Mouse (Mus musculus): ENCODE results near the gene Stk11ip. TPM values are rescaled to one million over a fixed set of nuclear protein-coding genes. Genes with fewer than 3 reads are reported as not detected.

Gene Stk11ip
- total and polyA plus RNA-seq, 2 experiments from 2014 or later = 16.9 to 32.7 TPM

DNA sequence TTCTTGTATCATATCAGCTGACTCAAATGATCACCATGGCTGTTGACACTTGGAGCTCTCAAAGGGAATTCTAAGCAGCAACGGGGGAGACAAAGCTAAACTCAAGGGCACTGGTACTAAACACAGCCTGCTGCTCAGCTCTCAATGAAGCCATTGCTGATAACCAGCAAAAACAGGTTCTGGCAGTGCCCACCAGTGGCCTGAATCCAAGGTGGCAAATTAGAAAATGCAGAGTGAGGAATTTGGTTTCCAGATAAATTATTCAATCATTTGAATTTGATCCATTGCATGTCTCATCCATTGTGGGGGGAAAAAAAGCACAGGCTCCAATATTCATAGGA lies 40.5 kb downstream of the Stk11ip start:
- peak overlapping the region; percentile 32; the same call in 1 of the 2 replicates for H3K27ac ChIP-seq (ENCODE audit: low read depth, low read length)

DNA sequence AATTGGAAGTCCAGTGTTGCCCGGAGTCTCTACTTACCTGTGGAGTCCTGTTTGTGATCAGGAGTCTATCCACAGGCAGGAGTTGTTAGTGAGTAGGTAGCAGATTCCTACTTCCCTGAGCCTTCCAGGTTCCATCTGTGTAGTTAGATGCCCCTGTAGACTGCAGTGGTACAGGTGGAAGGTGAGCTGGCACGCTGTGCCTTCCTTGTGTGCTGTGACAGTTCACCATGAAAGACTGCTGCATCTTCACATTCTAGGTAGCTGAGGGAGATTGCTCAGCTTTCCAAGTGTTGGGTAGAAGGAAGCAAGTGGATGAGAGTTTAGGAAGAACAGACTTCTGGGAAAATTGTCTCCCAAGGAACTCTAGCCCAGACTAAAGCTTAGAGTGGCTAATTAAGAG lies 42.8 kb downstream of the Stk11ip start:
- no peak for TF ChIP-seq CTCF (IDR thresholded peaks at IDR 0.05)
- H3K4me1 ChIP-seq (ENCODE audit: insufficient read depth, low read length) = peaks cover 5% of the 10 kb centered on the region
- no peak for DNase-seq (ENCODE audit: low spot score)
- no peak overlapping the region for H3K27ac ChIP-seq (ENCODE audit: low read depth, low read length)
- no peak overlapping the region for H3K4me2 ChIP-seq (ENCODE audit: low read depth, low read length, poor library complexity, severe bottlenecking)
- H3K4me3 ChIP-seq (ENCODE audit: low read depth, low read length) = no peak overlapping the region
- no peak for ATAC-seq (ENCODE audit: low FRiP score)
- no peaks in the 10 kb centered on the region for H3K9me3 ChIP-seq (ENCODE audit: low read length)
- no peaks in the 10 kb centered on the region for H3K27me3 ChIP-seq (ENCODE audit: insufficient read depth, low read length)
- H3K36me3 ChIP-seq (ENCODE audit: insufficient read depth, low read length) = no peaks in the 10 kb centered on the region
- no peak overlapping the region for H3K9ac ChIP-seq (replicated peaks; ENCODE audit: low read length, poor library complexity, severe bottlenecking)
- 91% methylated on average over 2 of the region's 2 CpGs for WGBS

More for the DNA sequence above, 40.5 kb downstream of the Stk11ip start:
- no peaks in the 10 kb centered on the region for H3K9me3 ChIP-seq (ENCODE audit: low read length)
- H3K27me3 ChIP-seq (ENCODE audit: insufficient read depth, low read length) = no peaks in the 10 kb centered on the region
- no peak for DNase-seq (ENCODE audit: low spot score)
- H3K9ac ChIP-seq (replicated peaks; ENCODE audit: low read length, poor library complexity, severe bottlenecking) = no peak overlapping the region
- 47% methylated on average over 1 of the region's 1 CpGs for WGBS
- peaks cover 6% of the 10 kb centered on the region for H3K4me1 ChIP-seq (ENCODE audit: insufficient read depth, low read length)
- peaks cover 9% of the 10 kb centered on the region for H3K36me3 ChIP-seq (ENCODE audit: insufficient read depth, low read length)
- ATAC-seq (ENCODE audit: low FRiP score) = no peak
- no peak overlapping the region for H3K4me2 ChIP-seq (ENCODE audit: low read depth, low read length, poor library complexity, severe bottlenecking)
- H3K4me3 ChIP-seq (ENCODE audit: low read depth, low read length) = no peak overlapping the region
- no peak; the same call in 1 of the 2 replicates for TF ChIP-seq CTCF (IDR thresholded peaks at IDR 0.05)

- peaks cover 3% of the 10 kb centered on the region; the same call in 1 of the 2 replicates for H3K4me1 ChIP-seq (ENCODE audit: insufficient read depth, low read length)
- no peaks in the 10 kb centered on the region for H3K27me3 ChIP-seq (ENCODE audit: insufficient read depth, low read length)
- TF ChIP-seq CTCF (IDR thresholded peaks at IDR 0.05) = peak; percentile 10; the same call in 1 of the 2 replicates
- DNase-seq (ENCODE audit: low spot score) (no peak), ATAC-seq (ENCODE audit: low FRiP score) (no peak)
- no peak overlapping the region for H3K4me2 ChIP-seq (ENCODE audit: low read depth, low read length, poor library complexity, severe bottlenecking)
- WGBS = 61% methylated on average over 5 of the region's 5 CpGs
- no peaks in the 10 kb centered on the region for H3K36me3 ChIP-seq (ENCODE audit: insufficient read depth, low read length)
- H3K9me3 ChIP-seq (ENCODE audit: low read length) = no peaks in the 10 kb centered on the region
- H3K27ac ChIP-seq (ENCODE audit: low read depth, low read length) = no peak overlapping the region
- no peak overlapping the region for H3K4me3 ChIP-seq (ENCODE audit: low read depth, low read length)
- H3K9ac ChIP-seq (replicated peaks; ENCODE audit: low read length, poor library complexity, severe bottlenecking) = no peak overlapping the region
These were observed 43.6 kb downstream of the Stk11ip start for GRCm38 (mm10) chr1:75564916-75565315.

GRCm38 (mm10) chr1:75565616-75566015 lies 44.3 kb downstream of the Stk11ip start:
- peaks cover 3% of the 10 kb centered on the region; the same call in 1 of the 2 replicates for H3K4me1 ChIP-seq (ENCODE audit: insufficient read depth, low read length)
- peak overlapping the region; percentile 14; the same call in 1 of the 2 replicates for H3K27ac ChIP-seq (ENCODE audit: low read depth, low read length)
- no peak for TF ChIP-seq CTCF (IDR thresholded peaks at IDR 0.05)
- no peaks in the 10 kb centered on the region for H3K36me3 ChIP-seq (ENCODE audit: insufficient read depth, low read length)
- no peak overlapping the region for H3K4me3 ChIP-seq (ENCODE audit: low read depth, low read length)
- no peaks in the 10 kb centered on the region for H3K27me3 ChIP-seq (ENCODE audit: insufficient read depth, low read length)
- ATAC-seq (ENCODE audit: low FRiP score) (no peak), DNase-seq (ENCODE audit: low spot score) (no peak)
- H3K9me3 ChIP-seq (ENCODE audit: low read length) = no peaks in the 10 kb centered on the region
- H3K4me2 ChIP-seq (ENCODE audit: low read depth, low read length, poor library complexity, severe bottlenecking) = no peak overlapping the region
- H3K9ac ChIP-seq (replicated peaks; ENCODE audit: low read length, poor library complexity, severe bottlenecking) = no peak overlapping the region
- 55% methylated on average over 9 of the region's 9 CpGs for WGBS

DNA sequence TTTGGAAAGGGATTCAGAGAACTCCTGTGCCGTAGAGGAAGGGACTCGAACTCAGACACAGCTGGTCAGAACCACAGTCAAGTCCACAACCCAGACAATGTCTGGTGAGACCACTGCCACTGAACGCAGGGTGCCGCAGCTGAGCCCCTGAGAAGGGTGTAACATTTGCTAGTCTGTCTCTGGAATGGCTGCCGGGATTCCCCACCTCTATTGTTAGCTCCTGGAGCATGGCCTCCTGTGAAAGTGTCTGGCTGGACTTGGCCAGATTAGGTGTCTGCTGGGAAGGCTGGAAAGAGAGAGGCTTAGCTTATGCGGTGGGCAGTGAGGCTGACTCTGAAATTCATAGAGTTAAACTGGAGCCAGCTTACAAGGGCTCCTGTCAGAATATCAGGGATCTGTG lies 49.1 kb downstream of the Stk11ip start:
- no peak for TF ChIP-seq CTCF (IDR thresholded peaks at IDR 0.05)
- H3K4me2 ChIP-seq (ENCODE audit: low read depth, low read length, poor library complexity, severe bottlenecking) = no peak overlapping the region

DNA sequence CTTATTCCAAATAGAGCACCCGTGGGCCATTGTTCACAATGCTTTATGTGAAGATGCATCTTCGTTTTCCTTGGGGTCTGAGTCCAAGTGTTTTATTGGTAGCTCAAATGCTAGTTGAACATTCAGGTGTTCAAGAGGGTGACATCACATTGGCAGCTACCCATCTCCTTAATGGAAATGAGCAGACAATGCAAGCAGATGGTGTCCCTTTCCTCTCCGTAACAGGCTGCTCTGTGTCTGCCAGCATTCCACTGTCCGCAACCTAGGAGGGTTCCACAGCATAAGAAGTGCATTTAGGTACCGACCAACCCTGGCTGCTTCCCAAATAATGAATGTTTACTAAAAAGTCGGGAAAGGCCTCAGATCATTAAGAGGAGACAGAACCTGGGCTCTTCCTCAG lies 51.4 kb downstream of the Stk11ip start:
- no peak for ATAC-seq (ENCODE audit: low FRiP score)
- H3K36me3 ChIP-seq (ENCODE audit: insufficient read depth, low read length) = no peaks in the 10 kb centered on the region
- H3K4me2 ChIP-seq (ENCODE audit: low read depth, low read length, poor library complexity, severe bottlenecking) = no peak overlapping the region
- H3K4me1 ChIP-seq (ENCODE audit: insufficient read depth, low read length) = no peaks in the 10 kb centered on the region
- H3K9ac ChIP-seq (replicated peaks; ENCODE audit: low read length, poor library complexity, severe bottlenecking) = no peak overlapping the region
- H3K9me3 ChIP-seq (ENCODE audit: low read length) = no peaks in the 10 kb centered on the region
- DNase-seq (ENCODE audit: low spot score) = peak; percentile 54
- TF ChIP-seq CTCF (IDR thresholded peaks at IDR 0.05) = no peak
- H3K27ac ChIP-seq (ENCODE audit: low read depth, low read length) = no peak overlapping the region
- H3K27me3 ChIP-seq (ENCODE audit: insufficient read depth, low read length) = no peaks in the 10 kb centered on the region
- 77% methylated on average over 6 of the region's 6 CpGs for WGBS
- no peak overlapping the region for H3K4me3 ChIP-seq (ENCODE audit: low read depth, low read length)

More for the DNA sequence above, 49.1 kb downstream of the Stk11ip start:
- Histone ChIP-seq H3K9ac (replicated peaks; ENCODE audit: low read length, poor library complexity, severe bottlenecking) (no peak overlapping the region), H3K4me1 (ENCODE audit: insufficient read depth, low read length) (no peaks in the 10 kb centered on the region), H3K27me3 (ENCODE audit: insufficient read depth, low read length) (no peaks in the 10 kb centered on the region), H3K36me3 (ENCODE audit: insufficient read depth, low read length) (no peaks in the 10 kb centered on the region), H3K4me3 (ENCODE audit: low read depth, low read length) (no peak overlapping the region), H3K27ac (ENCODE audit: low read depth, low read length) (no peak overlapping the region), H3K9me3 (ENCODE audit: low read length) (no peaks in the 10 kb centered on the region)
- ATAC-seq (ENCODE audit: low FRiP score) (no peak), DNase-seq (ENCODE audit: low spot score) (no peak)
- WGBS = 53% methylated on average over 6 of the region's 6 CpGs
